Mouse (Mus musculus) intestine, embryonic 16.5 days (tissue): ENCODE results near the gene Stra8. TPM values are rescaled to one million over a fixed set of nuclear protein-coding genes. Genes with fewer than 3 reads are reported as not detected.

Source experiments
- ATAC-seq: fragments of 200-750 bp; cut with Nextera tagmentation; 2 replicates; pipeline ENCODE4 v1.8.0; 2017; ENCODE audit warnings: moderate TSS enrichment, moderate library complexity
- H3K27ac ChIP-seq: fragments of 300-500 bp; sonication (generic); 2 replicates; pipeline ENCODE4 v1.5.1; 2014; ENCODE audit warnings: mild to moderate bottlenecking, low read length
- H3K27me3 ChIP-seq: fragments of 300-500 bp; sonication (generic); replicated peaks from 2 replicates; pipeline ENCODE4 v1.6.1; 2014; ENCODE audit warnings: low read length, control low read depth, mixed read lengths; ENCODE audit not compliant: control insufficient read depth, insufficient read depth
- H3K36me3 ChIP-seq: fragments of 300-500 bp; sonication (generic); 2 replicates; pipeline ENCODE4 v1.6.1; 2014; ENCODE audit warnings: low read length, control low read depth; ENCODE audit not compliant: control insufficient read depth, insufficient read depth
- H3K4me1 ChIP-seq: fragments of 300-500 bp; sonication (generic); 2 replicates; pipeline ENCODE4 v1.6.1; 2014; ENCODE audit warnings: low read length, control low read depth, mixed read lengths; ENCODE audit not compliant: control insufficient read depth, insufficient read depth
- H3K4me2 ChIP-seq: fragments of 300-500 bp; sonication (generic); 2 replicates; pipeline ENCODE4 v1.6.1; 2014; ENCODE audit warnings: low read depth, low read length, control low read depth
- H3K4me3 ChIP-seq: fragments of 300-500 bp; sonication (generic); 2 replicates; pipeline ENCODE4 v1.5.1; 2014; ENCODE audit warnings: mild to moderate bottlenecking, low read length
- H3K9ac ChIP-seq: fragments of 300-500 bp; sonication (generic); 2 replicates; pipeline ENCODE4 v1.6.1; 2014; ENCODE audit warnings: low read depth, low read length
- H3K9me3 ChIP-seq: fragments of 300-500 bp; sonication (generic); 2 replicates; pipeline ENCODE4 v1.6.1; 2016; ENCODE audit warnings: low read length, control low read depth; ENCODE audit not compliant: control insufficient read depth
- WGBS: fragments of 180-500 bp; shearing (Covaris S2); extraction: QIAGEN DNeasy Blood & Tissue Kit; methylation state at CpG from one replicate; pipeline ENCODE4 v1.1.7; 2014; 5-methylcytosine and 5-hydroxymethylcytosine counted together
- polyA plus RNA-seq: library from polyadenylated mRNA; unstranded; fragments of >200 nt; fragmentation: Nextera tagmentation; extraction: Ambion mirVana; gene quantifications from 2 replicates; pipeline ENCODE4 v1.2.1, GENCODE M21; 2015

Gene Stra8
- polyA plus RNA-seq, 1 experiment from 2014 or later = not detected

- Histone ChIP-seq H3K36me3 (no peaks in the 10 kb centered on the region), H3K9ac (no peak overlapping the region), H3K4me3 (no peak overlapping the region), H3K27ac (no peak overlapping the region), H3K9me3 (no peaks in the 10 kb centered on the region), H3K4me1 (no peaks in the 10 kb centered on the region), H3K27me3 (no peaks in the 10 kb centered on the region), H3K4me2 (no peak overlapping the region)
- 52% methylated on average over 3 of the region's 3 CpGs for WGBS
- no peak for ATAC-seq
Measured at GRCm38 (mm10) chr6:34971181-34971580, 51.2 kb downstream of the Stra8 start.

GRCm38 (mm10) chr6:34979291-34979690 lies 59.3 kb downstream of the Stra8 start:
- H3K4me2 ChIP-seq = no peak overlapping the region
- WGBS = 88% methylated on average over 3 of the region's 3 CpGs
- no peaks in the 10 kb centered on the region for H3K9me3 ChIP-seq
- H3K36me3 ChIP-seq = no peaks in the 10 kb centered on the region
- no peak for ATAC-seq
- no peak overlapping the region for H3K27ac ChIP-seq
- no peaks in the 10 kb centered on the region for H3K27me3 ChIP-seq
- no peaks in the 10 kb centered on the region for H3K4me1 ChIP-seq
- H3K9ac ChIP-seq = no peak overlapping the region
- H3K4me3 ChIP-seq = no peak overlapping the region

- H3K9me3 ChIP-seq = no peaks in the 10 kb centered on the region
- ATAC-seq = no peak
- WGBS = 67% methylated on average over 9 of the region's 9 CpGs
- H3K4me3 ChIP-seq = no peak overlapping the region
- no peak overlapping the region for H3K9ac ChIP-seq
- H3K4me1 ChIP-seq = no peaks in the 10 kb centered on the region
- no peak overlapping the region for H3K27ac ChIP-seq
- no peak overlapping the region for H3K4me2 ChIP-seq
- no peaks in the 10 kb centered on the region for H3K27me3 ChIP-seq
- no peaks in the 10 kb centered on the region for H3K36me3 ChIP-seq
Measured at GRCm38 (mm10) chr6:34980661-34981060, 60.7 kb downstream of the Stra8 start.

- H3K27me3 ChIP-seq = no peaks in the 10 kb centered on the region
- WGBS = 78% methylated on average over 12 of the region's 12 CpGs
- ATAC-seq = 0 out of 2 replicates have a peak, but pooled peaks have one; percentile 3
Measured at GRCm38 (mm10) chr6:34987085-34987645, 67.2 kb downstream of the Stra8 start.

GRCm38 (mm10) chr6:34988081-34988761 lies 68.3 kb downstream of the Stra8 start, which contains the start of gene Slc23a4:
TSS of gene Slc23a4 (minus strand) at chr6:34988404.
- H3K27me3 ChIP-seq = no peaks in the 10 kb centered on the region
- H3K36me3 ChIP-seq = no peaks in the 10 kb centered on the region
- H3K4me3 ChIP-seq = peak within 1 kb of the TSS; percentile 28
- H3K9me3 ChIP-seq = no peaks in the 10 kb centered on the region
- ATAC-seq = peak; percentile 86
- peak within 1 kb of the TSS; percentile 50 for H3K4me2 ChIP-seq
- peak within 1 kb of the TSS; percentile 30; the same call in 1 of the 2 replicates for H3K27ac ChIP-seq
- peak within 1 kb of the TSS; percentile 40 for H3K9ac ChIP-seq
- peaks cover 7% of the 10 kb centered on the region for H3K4me1 ChIP-seq
- 14% methylated on average over 20 of the region's 20 CpGs for WGBS

More at GRCm38 (mm10) chr6:34987085-34987645, 67.2 kb downstream of the Stra8 start:
- Histone ChIP-seq H3K4me2 (peak overlapping the region; percentile 50), H3K4me1 (peaks cover 7% of the 10 kb centered on the region), H3K9ac (no peak overlapping the region), H3K36me3 (no peaks in the 10 kb centered on the region), H3K27ac (no peak overlapping the region), H3K9me3 (no peaks in the 10 kb centered on the region), H3K4me3 (no peak overlapping the region)

Other genes starting within 250 kb of the Stra8 start
- gene Agbl3, start 139.7 kb upstream of the Stra8 start, polyA plus RNA-seq = 3.0 and 3.4 TPM in 2 replicates
- 1.8 TPM in 2 replicates for gene Tmem140, start 57.0 kb upstream of the Stra8 start, polyA plus RNA-seq
- 11.4 and 11.9 TPM in 2 replicates for gene Cyren, start 42.1 kb upstream of the Stra8 start, polyA plus RNA-seq
- gene Wdr91, start 9.3 kb upstream of the Stra8 start, polyA plus RNA-seq = 7.2 and 7.5 TPM in 2 replicates
- gene Slc23a4, start 68.2 kb downstream of the Stra8 start, polyA plus RNA-seq = 10.6 and 11.1 TPM in 2 replicates
- 21.2 and 23.1 TPM in 2 replicates for gene Cnot4, start 213.6 kb downstream of the Stra8 start, polyA plus RNA-seq